Mouse (Mus musculus): ENCODE results near the gene Pi4ka. TPM values are rescaled to one million over a fixed set of nuclear protein-coding genes. Genes with fewer than 3 reads are reported as not detected.
A peak's percentile ranks its signal among the peaks of the same experiment; 100 is the strongest.

The Pi4ka gene
- total RNA-seq, 1 experiment from 2014 or later = 58.9 TPM

GRCm38 (mm10) chr16:17340705-17341104, 65.4 kb downstream of the Pi4ka start:
- no peak for ATAC-seq (replicated peaks; ENCODE audit: low read depth, poor library complexity, severe bottlenecking)

GRCm38 (mm10) chr16:17339701-17340100, 66.4 kb downstream of the Pi4ka start:
- ATAC-seq (replicated peaks; ENCODE audit: low read depth, poor library complexity, severe bottlenecking) = no peak

- no peak for ATAC-seq (replicated peaks; ENCODE audit: low read depth, poor library complexity, severe bottlenecking)
Measured at GRCm38 (mm10) chr16:17336089-17336488, 70.0 kb downstream of the Pi4ka start.

- ATAC-seq (replicated peaks; ENCODE audit: low read depth, poor library complexity, severe bottlenecking) = no peak
Measured at GRCm38 (mm10) chr16:17334574-17334973, 71.5 kb downstream of the Pi4ka start.

- ATAC-seq (replicated peaks; ENCODE audit: low read depth, poor library complexity, severe bottlenecking) = no peak
Measured at GRCm38 (mm10) chr16:17331855-17332254, 74.3 kb downstream of the Pi4ka start.

- no peak for ATAC-seq (replicated peaks; ENCODE audit: low read depth, poor library complexity, severe bottlenecking)
Measured at GRCm38 (mm10) chr16:17331116-17331515, 75.0 kb downstream of the Pi4ka start, which contains the start of gene Serpind1. Gene Serpind1, plus strand, starts transcription at chr16:17331371.

- no peak for ATAC-seq (replicated peaks; ENCODE audit: low read depth, poor library complexity, severe bottlenecking)
Measured at GRCm38 (mm10) chr16:17329848-17330570, 76.1 kb downstream of the Pi4ka start.

- ATAC-seq (replicated peaks; ENCODE audit: low read depth, poor library complexity, severe bottlenecking) = no peak
Measured at GRCm38 (mm10) chr16:17326064-17326463, 80.0 kb downstream of the Pi4ka start.

GRCm38 (mm10) chr16:17324745-17325144, 81.4 kb downstream of the Pi4ka start:
- no peak for ATAC-seq (replicated peaks; ENCODE audit: low read depth, poor library complexity, severe bottlenecking)

GRCm38 (mm10) chr16:17321481-17321880, 84.6 kb downstream of the Pi4ka start:
- no peak for ATAC-seq (replicated peaks; ENCODE audit: low read depth, poor library complexity, severe bottlenecking)

- no peak for ATAC-seq (replicated peaks; ENCODE audit: low read depth, poor library complexity, severe bottlenecking)
Measured at GRCm38 (mm10) chr16:17316554-17316953, 89.6 kb downstream of the Pi4ka start.

GRCm38 (mm10) chr16:17312531-17312930, 93.6 kb downstream of the Pi4ka start:
- no peak for ATAC-seq (replicated peaks; ENCODE audit: low read depth, poor library complexity, severe bottlenecking)

GRCm38 (mm10) chr16:17309036-17309435, 97.1 kb downstream of the Pi4ka start:
- no peak for ATAC-seq (replicated peaks; ENCODE audit: low read depth, poor library complexity, severe bottlenecking)

- ATAC-seq (replicated peaks; ENCODE audit: low read depth, poor library complexity, severe bottlenecking) = no peak
Measured at GRCm38 (mm10) chr16:17307461-17307860, 98.7 kb downstream of the Pi4ka start.

- ATAC-seq (replicated peaks; ENCODE audit: low read depth, poor library complexity, severe bottlenecking) = no peak
Measured at GRCm38 (mm10) chr16:17303521-17304245, 102.4 kb downstream of the Pi4ka start.

- no peak for ATAC-seq (replicated peaks; ENCODE audit: low read depth, poor library complexity, severe bottlenecking)
Measured at GRCm38 (mm10) chr16:17300818-17301217, 105.3 kb downstream of the Pi4ka start.

- peak; percentile 89 for ATAC-seq (replicated peaks; ENCODE audit: low read depth, poor library complexity, severe bottlenecking)
Measured at GRCm38 (mm10) chr16:17292751-17293150, 113.4 kb downstream of the Pi4ka start.

- no peak for ATAC-seq (replicated peaks; ENCODE audit: low read depth, poor library complexity, severe bottlenecking)
Measured at GRCm38 (mm10) chr16:17291016-17291415, 115.1 kb downstream of the Pi4ka start.

GRCm38 (mm10) chr16:17287103-17287502, 119.0 kb downstream of the Pi4ka start:
- ATAC-seq (replicated peaks; ENCODE audit: low read depth, poor library complexity, severe bottlenecking) = no peak

GRCm38 (mm10) chr16:17283151-17283550, 123.0 kb downstream of the Pi4ka start:
- ATAC-seq (replicated peaks; ENCODE audit: low read depth, poor library complexity, severe bottlenecking) = no peak

- ATAC-seq (replicated peaks; ENCODE audit: low read depth, poor library complexity, severe bottlenecking) = no peak
Measured at GRCm38 (mm10) chr16:17280471-17280870, 125.6 kb downstream of the Pi4ka start.

Measured in common myeloid progenitor, adult 5-6 weeks (primary cell).